Mouse (Mus musculus): ENCODE results near the gene Mtrf1l.

Mtrf1l gene

GRCm38 (mm10) chr10:5823740-5824491 is at the start of gene Mtrf1l:
TSS of gene Mtrf1l (minus strand) at chr10:5823910.
- peak; percentile 98 for DNase-seq (ENCODE audit: low spot score)

DNA sequence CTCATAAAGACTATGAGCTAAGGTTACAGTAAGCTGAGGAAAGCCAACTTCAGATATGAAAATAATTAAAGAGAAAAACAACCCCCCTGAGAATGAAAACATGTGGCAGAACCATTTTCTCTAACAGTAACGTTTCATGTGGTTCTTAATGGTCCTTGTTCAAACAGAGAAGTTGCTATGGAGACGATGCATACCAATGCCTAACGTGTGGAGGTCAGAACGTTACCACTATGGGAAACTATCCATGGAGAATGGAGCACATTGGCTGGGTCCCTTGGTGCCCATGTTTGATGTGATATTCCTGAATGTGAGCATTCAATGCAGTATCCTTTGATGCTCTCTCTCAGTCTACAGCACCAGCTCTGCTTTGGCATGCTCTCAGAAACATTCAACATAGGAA is 47.4 kb upstream of the Mtrf1l start:
- no peak for DNase-seq (ENCODE audit: low spot score)

- no peak for DNase-seq (ENCODE audit: low spot score)
Observed at GRCm38 (mm10) chr10:5867981-5868552, 44.4 kb upstream of the Mtrf1l start.

GRCm38 (mm10) chr10:5865996-5866395 is 42.3 kb upstream of the Mtrf1l start:
- no peak for DNase-seq (ENCODE audit: low spot score)

DNA sequence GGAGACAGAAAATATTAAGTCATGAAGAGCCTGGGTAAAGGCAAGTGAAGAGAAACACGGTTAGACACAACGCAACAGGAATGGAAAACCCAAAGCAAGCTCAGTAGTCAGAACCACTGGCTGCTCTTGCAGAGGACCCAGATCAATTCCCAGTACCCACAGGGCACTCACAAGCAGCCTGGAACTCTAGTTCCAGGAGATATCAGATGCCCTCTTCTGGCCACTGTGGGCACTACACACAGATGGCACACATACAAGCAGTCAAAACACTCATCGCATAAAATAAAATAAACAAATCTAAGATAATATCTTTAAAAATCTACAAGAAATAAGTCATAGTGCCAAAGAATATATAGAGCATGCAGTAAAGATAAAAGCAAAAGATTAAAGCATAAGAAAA is 39.0 kb upstream of the Mtrf1l start:
- no peak for DNase-seq (ENCODE audit: low spot score)

DNA sequence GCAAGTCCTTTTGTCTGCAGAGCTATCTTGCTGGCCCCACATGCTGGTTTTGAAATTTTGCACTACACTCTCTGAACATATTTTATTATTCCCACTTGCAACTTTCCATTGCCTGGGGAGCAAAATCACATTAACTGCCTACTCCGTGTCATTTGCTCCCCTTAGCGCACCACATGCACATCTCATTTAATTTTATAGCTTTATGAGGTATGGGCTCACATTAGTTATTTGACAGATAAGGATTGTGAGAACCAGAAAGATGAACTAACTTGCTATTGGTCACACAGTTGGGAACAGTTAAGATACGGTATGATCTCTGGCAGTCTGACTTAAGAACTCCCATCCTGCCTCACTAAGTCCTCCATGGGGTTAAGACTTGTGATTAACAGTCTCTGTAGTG is 37.1 kb upstream of the Mtrf1l start:
- DNase-seq (ENCODE audit: low spot score) = no peak

GRCm38 (mm10) chr10:5859729-5860128 is 36.0 kb upstream of the Mtrf1l start:
- no peak for DNase-seq (ENCODE audit: low spot score)

DNA sequence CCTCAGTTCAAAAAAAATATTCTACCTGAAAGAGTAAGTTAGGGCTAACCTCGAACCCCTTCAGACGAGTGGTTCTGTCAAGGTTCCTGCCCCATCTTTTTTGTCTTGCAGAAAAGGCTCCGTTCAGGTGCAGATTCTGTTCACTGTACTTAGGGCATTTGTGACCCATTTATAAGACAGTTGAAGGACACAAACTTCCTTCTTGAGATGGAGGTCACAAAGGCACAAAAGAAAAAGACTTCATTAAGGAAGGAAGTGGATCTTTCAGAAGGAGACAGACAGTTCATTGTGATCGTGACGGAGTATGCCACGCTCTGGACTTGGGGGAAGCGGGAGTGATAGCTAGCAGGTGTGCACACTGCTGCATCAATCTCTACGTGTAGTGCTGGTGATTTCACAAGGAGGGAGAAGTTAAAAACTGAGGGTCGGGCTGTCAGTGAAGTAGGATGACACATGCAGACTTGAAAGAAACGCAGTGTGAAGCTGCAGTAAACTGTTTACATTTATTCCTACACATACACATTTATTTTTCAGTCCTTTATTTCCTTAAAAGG is 34.4 kb upstream of the Mtrf1l start:
- no peak for DNase-seq (ENCODE audit: low spot score)

GRCm38 (mm10) chr10:5853290-5853868 is 29.7 kb upstream of the Mtrf1l start:
- DNase-seq (ENCODE audit: low spot score) = no peak

DNA sequence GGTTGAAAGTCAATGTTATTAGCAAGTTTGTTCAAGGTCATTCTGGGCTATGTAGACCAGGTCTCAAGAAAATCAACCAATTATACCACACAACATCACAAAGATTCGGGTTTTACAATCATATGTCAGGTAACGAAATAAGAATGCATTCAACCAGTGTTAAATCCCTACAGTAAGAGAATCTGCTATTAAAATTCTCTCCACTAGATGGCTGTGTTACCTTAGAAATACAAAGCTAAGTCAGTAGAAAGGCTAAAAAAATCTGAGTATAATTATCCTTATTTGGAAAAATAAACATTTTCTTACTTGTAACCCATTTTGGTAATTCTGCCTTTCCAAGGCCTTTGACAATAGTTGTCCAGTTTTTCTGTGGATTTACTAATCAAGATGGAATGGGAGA is 23.2 kb upstream of the Mtrf1l start:
- no peak for DNase-seq (ENCODE audit: low spot score)

GRCm38 (mm10) chr10:5841369-5841768 is 17.7 kb upstream of the Mtrf1l start:
- no peak for DNase-seq (ENCODE audit: low spot score)

GRCm38 (mm10) chr10:5826336-5827025 is 2.8 kb upstream of the Mtrf1l start:
- no peak for DNase-seq (ENCODE audit: low spot score)

- DNase-seq (ENCODE audit: low spot score) = peak; percentile 13
Observed at GRCm38 (mm10) chr10:5824779-5825178, 1.1 kb upstream of the Mtrf1l start.

DNA sequence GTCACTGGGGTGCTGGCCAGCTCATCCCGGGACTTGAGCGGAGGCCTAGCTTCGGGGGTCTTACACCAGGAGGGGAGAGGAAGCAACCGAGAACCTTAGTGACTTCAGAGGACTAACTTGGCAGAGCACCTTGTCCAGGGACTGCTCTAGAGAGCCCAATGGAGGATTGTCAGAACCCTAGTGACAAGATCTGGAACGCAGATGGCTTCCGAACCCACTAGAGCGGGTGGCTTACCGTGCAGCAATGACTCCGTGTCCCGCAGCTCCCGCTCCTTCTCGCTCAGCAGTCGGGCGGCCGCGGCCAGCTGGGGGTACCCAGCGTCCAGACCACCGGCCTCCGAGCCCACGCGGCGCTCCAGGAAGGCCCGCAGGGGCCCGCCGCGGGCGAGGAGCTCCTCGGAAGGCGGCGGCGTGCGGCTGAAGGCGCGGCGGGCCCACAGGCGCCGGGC is 395 bp downstream of the Mtrf1l start:
- peak; percentile 5 for DNase-seq (ENCODE audit: low spot score)

- no peak for DNase-seq (ENCODE audit: low spot score)
Observed at GRCm38 (mm10) chr10:5818772-5819171, 4.9 kb downstream of the Mtrf1l start.

DNA sequence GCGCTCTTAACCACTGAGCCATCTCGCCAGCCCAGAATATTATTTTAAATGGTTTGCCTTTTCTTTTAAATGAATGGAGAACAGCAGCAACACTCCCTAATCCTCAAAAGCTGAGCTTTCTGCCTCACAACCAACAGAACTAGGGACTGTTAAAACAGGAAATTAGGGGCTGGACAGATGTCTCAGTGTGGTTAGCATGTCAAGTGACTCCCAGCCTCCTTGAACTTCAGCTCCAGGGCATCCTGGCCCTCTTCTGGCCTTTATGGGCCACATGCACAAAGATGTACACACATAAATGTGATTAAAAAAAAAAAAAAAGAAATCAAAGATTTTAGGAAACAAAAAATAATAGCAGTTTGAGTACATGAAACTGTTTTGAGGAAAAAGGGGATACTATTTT is 7.7 kb downstream of the Mtrf1l start:
- DNase-seq (ENCODE audit: low spot score) = no peak

GRCm38 (mm10) chr10:5813724-5814123 is 10.0 kb downstream of the Mtrf1l start:
- DNase-seq (ENCODE audit: low spot score) = no peak

DNA sequence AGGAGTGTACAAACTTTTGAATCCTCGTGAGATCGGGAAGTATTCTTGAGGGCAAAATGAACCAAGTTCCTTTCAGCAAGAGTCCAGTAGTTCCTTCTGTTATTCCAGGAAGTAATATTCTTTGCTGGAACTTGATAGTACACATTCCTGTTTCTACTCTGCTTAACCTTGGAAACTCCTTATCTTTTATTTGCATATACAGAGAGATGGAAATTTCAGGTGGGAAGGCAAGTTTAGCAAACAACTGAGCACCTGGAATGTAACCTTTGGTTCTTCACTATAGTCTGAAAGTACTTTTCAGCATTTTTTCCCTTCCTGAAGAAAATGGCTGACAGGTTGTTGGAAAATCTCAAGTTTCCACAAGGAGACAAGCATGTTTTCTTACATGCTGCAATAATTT is 16.0 kb downstream of the Mtrf1l start:
- no peak for DNase-seq (ENCODE audit: low spot score)

GRCm38 (mm10) chr10:5806996-5807395 is 16.7 kb downstream of the Mtrf1l start:
- no peak for DNase-seq (ENCODE audit: low spot score)

GRCm38 (mm10) chr10:5806416-5806815 is 17.3 kb downstream of the Mtrf1l start:
- no peak for DNase-seq (ENCODE audit: low spot score)

GRCm38 (mm10) chr10:5805731-5806307 is 17.9 kb downstream of the Mtrf1l start:
- DNase-seq (ENCODE audit: low spot score) = peak; percentile 96

DNA sequence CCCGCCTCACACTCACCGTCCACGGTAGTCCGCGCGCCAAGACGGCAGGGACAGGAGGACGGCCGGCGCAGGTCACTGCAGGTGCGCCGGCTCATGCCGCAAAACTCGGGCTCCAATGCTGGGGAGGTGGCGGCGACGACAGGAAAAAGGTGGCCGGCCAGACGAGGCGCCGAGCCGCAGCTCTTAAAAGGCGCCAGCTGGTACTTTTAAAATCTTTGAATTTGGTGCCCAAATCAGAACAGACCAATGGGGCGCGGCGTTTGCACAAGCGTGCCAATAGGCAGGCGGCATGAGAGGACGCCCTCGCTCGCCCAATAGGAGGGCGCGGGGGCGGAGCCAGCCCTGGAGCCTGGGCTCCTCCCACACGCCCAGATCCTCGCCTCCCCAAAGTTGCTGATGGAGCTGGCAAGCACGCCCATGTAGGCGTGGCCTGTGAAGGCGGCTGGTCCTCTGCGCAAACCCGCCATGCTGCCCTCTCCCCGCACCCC is 18.4 kb downstream of the Mtrf1l start, which contains the start of gene Fbxo5:
TSS of gene Fbxo5 (minus strand) at position 358 of the 488 bp plus-strand sequence.
- peak; percentile 99 for DNase-seq (ENCODE audit: low spot score)

Measured in ovary, adult 18-20 months (tissue).